Mouse (Mus musculus) cerebellum, adult 2 months (tissue): Measurements from ENCODE around the gene Zfp965. TPM values are rescaled to one million over a fixed set of nuclear protein-coding genes. Genes with fewer than 3 reads are reported as not detected.
"Not testable (repeated sequence)": the region's sequence is repeated elsewhere in the genome, so short reads cannot be mapped to it uniquely, and the experiment has no call there.

Source experiments
- DNase-seq, 2 experiments: peaks; one replicate each; pipeline ENCODE4 v3.0.0; 2021
- H3K27ac ChIP-seq: fragments of 200-500 bp; 2 replicates; pipeline ENCODE4 v1.5.1; 2012; ENCODE audit warnings: low read length, control low read depth, inconsistent platforms; ENCODE audit not compliant: insufficient read depth
- H3K27me3 ChIP-seq: fragments of 200-500 bp; 2 replicates; pipeline ENCODE4 v1.6.1; 2012; ENCODE audit warnings: inconsistent platforms, mild to moderate bottlenecking, low read length, moderate library complexity; ENCODE audit not compliant: control insufficient read depth, insufficient read depth
- H3K4me1 ChIP-seq: fragments of 200-500 bp; 2 replicates; pipeline ENCODE4 v1.6.1; 2011; ENCODE audit warnings: low read length; ENCODE audit not compliant: control insufficient read depth, insufficient read depth
- H3K4me3 ChIP-seq: fragments of 200-500 bp; replicated peaks from 2 replicates; pipeline ENCODE3; 2011; ENCODE audit warnings: mild to moderate bottlenecking, low read depth, low read length, control low read depth; ENCODE audit not compliant: insufficient read depth
- WGBS: fragments of 180-500 bp; shearing (Covaris S2); methylation state at CpG from one replicate; pipeline ENCODE4 v1.1.7; 2018; 5-methylcytosine and 5-hydroxymethylcytosine counted together
- polyA plus RNA-seq: library from polyadenylated mRNA; depleted of rRNA; stranded (reverse); fragments of >200 nt; gene quantifications from 2 replicates; pipeline ENCODE4 v1.2.3, GENCODE M21; 2012; rRNA removed

Gene Zfp965
- 4.1 and 4.4 TPM in 2 replicates for polyA plus RNA-seq

DNA sequence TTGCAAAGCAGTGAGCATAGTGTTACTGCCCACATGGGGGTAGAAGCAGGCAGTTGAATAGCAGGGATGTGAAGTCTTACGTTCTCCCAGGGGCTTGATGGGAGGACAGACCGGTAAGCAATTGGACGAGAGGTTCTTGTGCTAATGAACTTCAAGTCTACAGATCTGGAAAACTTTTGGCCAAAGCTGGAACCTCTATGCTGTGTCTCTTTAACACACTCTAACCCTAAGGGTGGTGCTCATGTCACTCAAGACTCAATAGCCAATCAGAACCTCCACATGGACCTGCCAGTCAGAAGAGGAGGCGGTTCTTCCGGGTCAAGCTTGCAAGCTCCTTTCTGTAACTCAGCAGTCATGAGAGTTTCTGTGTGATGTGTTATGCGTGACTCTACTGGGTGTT, at the start of gene Zfp965:
TSS of gene Zfp965 (plus strand) at position 301 of the 400 bp plus-strand sequence.
- not testable (repeated sequence) for DNase-seq

DNA sequence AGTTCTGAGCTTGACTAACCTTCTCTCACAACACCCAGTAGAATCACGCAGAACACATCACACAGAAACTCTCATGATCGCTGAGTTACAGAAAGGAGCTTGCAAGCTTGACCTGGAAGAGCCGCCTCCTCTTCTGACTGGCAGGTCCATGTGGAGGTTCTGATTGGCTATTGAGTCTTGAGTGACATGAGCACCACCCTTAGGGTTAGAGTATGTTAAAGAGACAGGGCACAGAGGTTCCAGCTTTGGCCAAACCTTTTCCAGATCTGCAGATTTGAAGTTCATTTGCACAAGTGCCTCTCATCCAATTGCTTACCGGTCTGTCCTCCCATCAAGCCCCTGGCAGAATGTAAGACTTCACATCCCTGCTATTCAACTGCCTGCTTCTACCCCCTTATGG, 34.1 kb upstream of the Zfp965 start, which contains the start of gene Gm4724:
TSS of gene Gm4724 (minus strand) at position 101 of the 400 bp plus-strand sequence.
- not testable (repeated sequence) for H3K4me1 ChIP-seq, H3K27ac ChIP-seq, H3K4me3 ChIP-seq, DNase-seq, H3K27me3 ChIP-seq
- no CpG with 5 or more reads among the region's 4 CpGs for WGBS

More for the DNA sequence above, at the start of gene Zfp965:
- H3K4me3 ChIP-seq, H3K27me3 ChIP-seq, H3K27ac ChIP-seq, H3K4me1 ChIP-seq: not testable (repeated sequence)
- no CpG with 5 or more reads among the region's 6 CpGs for WGBS

Other genes with a start within 250 kb of the Zfp965 start
- gene Gm14440, start 194.9 kb upstream of the Zfp965 start, polyA plus RNA-seq: not detected in 2 replicates
- gene Gm4631, start 131.8 kb upstream of the Zfp965 start, polyA plus RNA-seq: 30.2 and 31.9 TPM in 2 replicates
- gene Zfp968, start 97.5 kb upstream of the Zfp965 start, polyA plus RNA-seq: 4.7 and 4.8 TPM in 2 replicates
- 31.7 and 32.4 TPM in 2 replicates for gene Gm4724, start 34.2 kb upstream of the Zfp965 start, polyA plus RNA-seq
- not detected in 2 replicates for gene Gm11007, start 174.0 kb downstream of the Zfp965 start, polyA plus RNA-seq
- not detected in 2 replicates for gene Zfp969, start 233.7 kb downstream of the Zfp965 start, polyA plus RNA-seq